Mouse (Mus musculus): ENCODE results near the gene Eif2s3y. TPM values are rescaled to one million over a fixed set of nuclear protein-coding genes. Genes with fewer than 3 reads are reported as not detected.

The Eif2s3y gene
- polyA plus RNA-seq (2012; rRNA removed; ENCODE audit: low replicate concordance) = 1.0 and 1.3 TPM in 2 replicates

DNA sequence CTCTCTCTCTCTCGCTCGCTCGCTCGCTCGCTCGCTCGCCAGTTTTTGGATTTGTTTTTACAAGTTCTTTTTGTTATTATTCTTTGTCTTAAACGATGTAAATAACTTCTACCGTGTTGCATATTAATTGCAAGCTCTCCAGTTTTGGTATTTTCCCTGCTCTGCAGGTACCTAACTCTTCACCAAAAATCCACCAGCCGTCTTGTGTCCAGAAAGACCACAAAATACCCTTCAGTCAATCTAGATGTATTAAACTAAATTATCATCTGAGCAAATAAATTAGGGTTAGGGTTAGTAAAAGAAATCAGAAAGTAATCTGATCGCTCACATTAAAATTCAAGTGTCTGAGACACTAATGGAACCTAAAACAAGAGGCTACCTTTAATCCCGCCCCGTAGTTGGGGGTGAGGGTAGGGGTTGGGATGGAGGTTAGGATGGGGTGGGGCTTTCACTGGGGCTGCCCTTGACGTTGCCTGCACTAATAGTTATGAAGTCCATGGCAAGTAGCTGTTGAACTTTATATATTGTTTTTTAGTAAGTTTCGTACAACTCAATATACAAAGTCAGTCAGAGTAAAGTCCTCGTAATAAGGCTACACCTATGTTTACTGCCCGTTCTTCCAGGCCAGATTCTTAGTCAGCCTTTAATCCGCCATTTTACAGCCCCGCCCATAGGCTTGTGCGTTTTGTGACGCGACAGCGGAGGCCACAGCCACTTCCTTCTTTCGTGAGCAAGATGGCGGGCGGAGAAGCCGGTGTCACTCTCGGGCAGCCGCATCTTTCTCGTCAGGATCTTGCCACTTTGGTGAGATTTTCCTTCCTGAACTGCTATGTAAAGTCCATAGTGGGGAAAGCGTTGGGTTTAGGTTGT lies at the start of gene Eif2s3y:
Gene Eif2s3y (plus strand): TSS at position 662 of the 870 bp plus-strand sequence.

Other genes with a start within 250 kb of the Eif2s3y start
- not detected in 2 replicates for gene Zfy1, start 213.1 kb upstream of the Eif2s3y start, polyA plus RNA-seq (2012; rRNA removed; ENCODE audit: low replicate concordance)
- not detected in 2 replicates for gene Uba1y, start 191.9 kb upstream of the Eif2s3y start, polyA plus RNA-seq (2012; rRNA removed; ENCODE audit: low replicate concordance)
- 1.2 and 1.5 TPM in 2 replicates for gene Kdm5d, start 112.8 kb upstream of the Eif2s3y start, polyA plus RNA-seq (2012; rRNA removed; ENCODE audit: low replicate concordance)
- gene Uty, start 235.2 kb downstream of the Eif2s3y start, polyA plus RNA-seq (2012; rRNA removed; ENCODE audit: low replicate concordance) = 0.53 and 0.72 TPM in 2 replicates

Data from duodenum, adult 2 months (tissue).